In genomic region chr5:125389131-125389578, GRCm38 (mm10) we compare ENCODE assay signal across 8 mouse cellular contexts. TPM values are rescaled to one million over a fixed set of nuclear protein-coding genes. Genes with fewer than 3 reads are reported as not detected.
A peak's percentile ranks its signal among the peaks of the same experiment; 100 is the strongest.
DNase-seq lines count a peak whose midpoint lies in the region; TF ChIP-seq lines count a peak whose summit lies in the region.

Gene Gm10382, plus strand, starts transcription at chr5:125389322.

- H3K27me3 ChIP-seq in cerebellum, adult 2 months (ENCODE audit: control insufficient read depth, insufficient read depth, low read length) = no peaks in the 10 kb centered on the region
- no peaks in the 10 kb centered on the region for H3K27me3 ChIP-seq in hindbrain, embryonic 10.5 days (ENCODE audit: insufficient read depth, poor library complexity, severe bottlenecking)

- H3K36me3 ChIP-seq in hindbrain, embryonic 10.5 days = peaks cover 31% of the 10 kb centered on the region

- H3K4me1 ChIP-seq in cerebellum, adult 2 months (ENCODE audit: control insufficient read depth, insufficient read depth, low read length) = peaks cover 15% of the 10 kb centered on the region; the same call in 1 of the 2 replicates
- peaks cover 37% of the 10 kb centered on the region for H3K4me1 ChIP-seq in hindbrain, embryonic 10.5 days (replicated peaks)

- peak; percentile 87 for DNase-seq in MEL-GATA-1-ER (ENCODE audit: extremely low read depth, low read depth)
- peak; percentile 79 to 81 for DNase-seq in cerebellum, adult 2 months
- peak; percentile 73 for DNase-seq in forelimb bud, embryonic 11.5 days (ENCODE audit: low read depth, low spot score)
- DNase-seq in hindbrain, embryonic 10.5 days (ENCODE audit: low spot score) = peak; percentile 81
- peak; percentile 89 for DNase-seq in layer of hippocampus, adult 9-11 months
- peak; percentile 95 for DNase-seq in lung, postnatal 10 days
- DNase-seq in ovary, postnatal 36 days (ENCODE audit: low spot score) = peak; percentile 74
- DNase-seq in thymus, postnatal 25 days = peak; percentile 83

- peak within 1 kb of the TSS; percentile 86 for H3K4me3 ChIP-seq in cerebellum, adult 2 months (replicated peaks; ENCODE audit: insufficient read depth, low read depth, low read length)
- peak within 1 kb of the TSS; percentile 98 for H3K4me3 ChIP-seq in hindbrain, embryonic 10.5 days

- no peak for TF ChIP-seq POLR2A in cerebellum, adult 2 months (IDR thresholded peaks at IDR 0.05; ENCODE audit: borderline replicate concordance, insufficient read depth, low read length)

- TF ChIP-seq CTCF in cerebellum, adult 2 months (IDR thresholded peaks at IDR 0.05; ENCODE audit: borderline replicate concordance, insufficient read depth, low read depth, low read length) = no peak

- H3K27ac ChIP-seq in cerebellum, adult 2 months (ENCODE audit: insufficient read depth, low read length) = peak within 1 kb of the TSS; percentile 100
- H3K27ac ChIP-seq in hindbrain, embryonic 10.5 days = peak within 1 kb of the TSS; percentile 98

- WGBS in cerebellum, adult 2 months = 1% methylated on average over 41 of the region's 41 CpGs
- WGBS in hindbrain, embryonic 10.5 days = under 1% methylated on average over 41 of the region's 41 CpGs

- H3K9me3 ChIP-seq in hindbrain, embryonic 10.5 days = no peaks in the 10 kb centered on the region

RNA-seq across cellular contexts. Expression of gene Gm10382, which starts in this region (rescaled TPM):
- 0.28 and 0.41 TPM in 2 replicates for polyA plus RNA-seq in cerebellum, adult 2 months (2012; rRNA removed)
- 0.52 and 0.86 TPM in 2 replicates for polyA plus RNA-seq in hindbrain, embryonic 10.5 days (2016; fragmentation: Nextera tagmentation; extraction: Ambion mirVana)

Comparison
In these comparisons a context has a peak if more than half of its experiments do, and no peak if none do; other contexts are left out.
1. Peak in every context shown above with its lines: DNase-seq, H3K4me3 ChIP-seq and H3K27ac ChIP-seq.
2. Peak in DNase-seq, H3K4me3 ChIP-seq and H3K27ac ChIP-seq in cerebellum, adult 2 months; RNA of the gene not detected or under 1 TPM.
3. Peak in DNase-seq, H3K4me3 ChIP-seq and H3K27ac ChIP-seq in hindbrain, embryonic 10.5 days; RNA of the gene not detected or under 1 TPM.